Mouse (Mus musculus): Measurements from ENCODE around the gene Lman2.

DNA sequence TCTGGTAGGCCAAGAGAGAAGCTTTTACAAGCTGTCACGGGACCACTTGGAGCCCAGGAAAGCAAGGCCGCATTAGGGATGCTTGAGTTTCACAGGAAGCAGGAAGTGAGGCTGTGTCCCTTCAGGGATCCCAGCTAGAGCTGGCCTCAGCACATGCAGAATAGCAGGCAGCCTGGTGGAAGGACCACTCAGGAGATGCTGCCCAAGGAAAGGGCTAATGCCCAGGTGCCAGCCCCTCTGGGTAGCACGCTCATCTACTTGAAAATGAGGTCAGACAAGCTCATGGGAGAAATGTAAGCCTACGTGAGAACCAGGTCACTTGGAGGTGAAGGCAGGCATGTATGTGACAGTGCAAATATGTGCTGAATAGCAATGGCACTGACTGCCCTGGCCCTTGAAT, 35.4 kb downstream of the Lman2 start:
- TF ChIP-seq CTCF (IDR thresholded peaks at IDR 0.05; ENCODE audit: extremely low read depth, insufficient read length, insufficient replicate concordance, low read depth, low read length) (no peak), POLR2A (IDR thresholded peaks at IDR 0.05; ENCODE audit: low read depth, low read length) (no peak)
